Mouse (Mus musculus) layer of hippocampus, postnatal 36 days (tissue): Measurements from ENCODE around the gene Psmb7. TPM values are rescaled to one million over a fixed set of nuclear protein-coding genes. Genes with fewer than 3 reads are reported as not detected.

Experiments used
- DNase-seq, 2 experiments: peaks; one replicate each; pipeline ENCODE4 v3.0.0; 2022
- total RNA-seq, 2 experiments: library from RNA; stranded (reverse); gene quantifications; 2 replicates each; pipeline ENCODE4 v1.2.3; 2021

The Psmb7 gene
- 100 to 1,000 TPM; 202 to 214 TPM for total RNA-seq

GRCm38 (mm10) chr2:38643625-38644427, at the start of gene Psmb7:
Psmb7 (minus strand) TSS chr2:38644087.
- DNase-seq = peak; percentile 80 to 83

- no peak for DNase-seq
These were observed 47.7 kb upstream of the Psmb7 start for GRCm38 (mm10) chr2:38691542-38691941.

GRCm38 (mm10) chr2:38689881-38690280, 46.0 kb upstream of the Psmb7 start:
- DNase-seq = no peak

DNA sequence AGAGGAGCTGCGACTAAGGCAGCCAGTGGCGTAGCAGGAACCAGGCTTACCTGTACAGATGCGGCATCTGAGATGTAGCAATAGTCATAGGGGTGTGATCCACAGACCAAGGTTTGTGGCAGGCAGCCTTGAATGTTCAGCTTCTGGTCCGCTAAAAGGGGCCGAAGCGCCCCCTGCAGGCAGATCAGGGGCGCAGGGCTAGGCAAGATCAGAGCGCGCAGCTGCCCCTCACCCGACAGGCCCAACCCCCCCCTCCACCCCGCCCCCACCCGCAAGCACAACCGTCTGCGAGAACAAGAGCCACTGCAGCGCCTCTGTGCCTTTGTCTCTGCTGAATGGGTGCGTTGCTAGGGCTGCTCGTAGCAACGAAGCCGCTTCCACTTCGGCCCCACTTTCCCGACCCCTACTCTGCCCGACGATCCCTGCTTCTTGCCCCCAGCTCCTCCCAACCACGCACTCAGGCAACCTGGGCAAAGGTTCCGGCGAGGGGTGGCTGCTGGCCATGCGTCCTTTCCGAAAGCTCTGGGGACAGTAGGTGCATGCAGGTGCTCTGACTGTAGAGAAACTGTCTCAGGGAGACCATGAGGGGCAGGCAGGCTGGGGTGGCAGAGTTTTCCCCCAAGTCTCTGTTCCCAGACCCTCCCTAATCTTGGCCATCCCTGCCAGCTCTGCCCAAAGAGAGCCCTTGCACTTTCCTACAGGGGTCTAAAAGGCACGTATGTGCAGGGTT, 45.1 kb upstream of the Psmb7 start:
- peak; percentile 35 to 42 for DNase-seq

- no peak for DNase-seq
These were observed 41.9 kb upstream of the Psmb7 start for GRCm38 (mm10) chr2:38685746-38686145.

DNA sequence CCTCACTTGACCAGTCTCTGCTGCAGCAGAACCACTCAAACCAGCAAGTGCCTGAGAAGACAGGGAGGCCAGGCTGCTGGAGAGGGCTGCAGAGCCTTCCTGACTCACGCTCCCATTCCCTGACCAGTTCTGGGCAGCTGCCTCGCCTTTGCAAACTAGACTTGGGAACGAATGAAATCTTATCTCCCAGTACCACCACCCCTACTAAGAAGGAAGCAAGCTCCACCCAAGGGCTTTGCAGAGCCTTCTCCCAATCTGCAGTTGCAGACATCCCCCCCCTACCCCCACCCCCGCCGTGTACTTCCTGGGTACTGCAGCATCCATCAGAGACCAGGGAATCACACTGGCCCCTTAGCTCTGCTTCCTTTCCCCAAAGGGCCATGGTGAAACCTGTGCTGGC, 39.2 kb upstream of the Psmb7 start:
- no peak for DNase-seq

- no peak for DNase-seq
These were observed 38.3 kb upstream of the Psmb7 start for GRCm38 (mm10) chr2:38682209-38682608.

DNA sequence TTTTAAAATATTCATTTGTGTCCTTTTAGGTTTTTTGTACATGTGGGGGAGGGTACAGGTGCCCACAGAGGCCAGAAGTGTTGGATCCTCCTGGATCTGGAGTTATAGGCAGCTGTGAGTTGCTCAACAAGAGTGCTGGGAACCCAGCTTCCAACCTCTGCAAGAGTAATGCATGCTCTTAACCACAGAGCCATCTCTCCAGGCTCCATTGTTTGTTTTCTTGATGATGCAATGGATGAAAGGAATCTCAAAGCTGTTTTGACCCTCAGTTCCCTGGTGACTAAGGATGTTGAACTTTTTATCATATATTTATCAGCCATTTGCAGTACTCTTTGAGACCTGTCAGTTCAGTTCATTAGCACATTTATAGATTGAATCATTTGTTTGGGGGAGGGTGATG, 35.1 kb upstream of the Psmb7 start:
- DNase-seq = no peak

DNA sequence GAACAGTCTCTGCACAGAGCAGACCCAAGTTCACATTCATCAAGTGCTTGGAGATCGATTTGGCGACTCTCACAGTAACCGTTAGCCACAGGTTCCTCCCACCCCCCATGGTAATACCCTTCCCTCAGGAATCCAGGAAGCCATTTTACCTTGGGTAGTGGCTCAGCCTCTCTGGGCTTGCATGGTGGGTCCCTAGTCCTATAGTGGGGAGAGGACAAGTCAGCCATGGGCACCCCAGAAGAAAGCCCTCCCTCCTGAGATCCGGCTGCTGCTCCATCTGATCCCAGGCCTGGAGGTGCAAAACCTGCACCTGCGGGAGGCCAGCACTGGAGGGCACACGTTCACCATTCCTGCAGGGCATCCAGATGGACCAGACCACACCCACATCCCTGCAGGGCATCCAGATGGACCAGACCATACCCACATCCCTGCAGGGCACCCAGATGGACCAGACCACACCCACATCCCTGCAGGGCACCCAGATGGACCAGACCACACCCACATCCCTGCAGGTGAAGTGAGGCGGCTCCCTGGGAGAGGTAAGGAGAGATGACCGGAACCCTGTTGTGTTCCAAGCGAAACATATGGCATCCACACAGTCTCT, 31.6 kb upstream of the Psmb7 start:
- no peak for DNase-seq

GRCm38 (mm10) chr2:38672496-38672895, 28.6 kb upstream of the Psmb7 start:
- DNase-seq = no peak

GRCm38 (mm10) chr2:38668802-38669580, 25.1 kb upstream of the Psmb7 start:
- DNase-seq = no peak

DNA sequence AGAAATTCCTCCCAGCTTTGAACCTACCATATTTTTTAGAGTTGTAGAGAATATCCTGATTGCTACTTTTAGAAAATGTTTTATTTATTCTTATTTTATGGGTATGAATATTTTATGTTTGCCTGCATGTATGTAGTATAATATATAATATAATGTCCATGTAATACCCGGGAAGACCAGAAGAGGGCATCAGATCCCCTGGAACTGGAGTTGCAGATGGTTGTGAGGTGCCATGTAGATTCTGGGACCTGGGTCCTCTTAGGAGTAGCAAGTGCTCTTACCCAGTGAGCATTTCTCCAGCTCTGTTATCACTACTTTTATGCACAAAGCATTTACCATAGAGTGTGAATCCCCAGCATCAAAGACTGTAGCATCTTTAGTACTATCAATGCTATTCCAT, 17.5 kb upstream of the Psmb7 start:
- no peak for DNase-seq

GRCm38 (mm10) chr2:38658338-38658836, 14.5 kb upstream of the Psmb7 start:
- DNase-seq = peak; percentile 79 to 82

DNA sequence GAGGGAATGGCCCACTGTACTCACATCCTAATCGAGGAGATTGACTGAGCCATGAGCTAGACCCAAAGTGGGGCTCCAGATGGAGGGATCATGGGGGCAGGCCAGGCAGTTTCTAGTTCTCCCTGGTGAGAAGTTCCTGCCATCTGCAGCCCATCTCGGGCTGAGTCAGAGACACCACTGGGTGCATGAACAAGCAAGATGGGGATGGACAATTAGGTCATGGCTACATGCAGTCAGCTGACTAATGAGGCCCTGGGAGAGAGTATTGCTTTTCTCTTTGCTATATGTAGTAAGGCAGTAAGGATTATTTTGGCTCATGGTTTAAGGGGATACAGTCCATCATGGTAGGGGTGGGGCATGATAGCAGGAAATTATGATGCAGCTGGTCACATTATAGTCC, 9.8 kb upstream of the Psmb7 start:
- DNase-seq = no peak

DNA sequence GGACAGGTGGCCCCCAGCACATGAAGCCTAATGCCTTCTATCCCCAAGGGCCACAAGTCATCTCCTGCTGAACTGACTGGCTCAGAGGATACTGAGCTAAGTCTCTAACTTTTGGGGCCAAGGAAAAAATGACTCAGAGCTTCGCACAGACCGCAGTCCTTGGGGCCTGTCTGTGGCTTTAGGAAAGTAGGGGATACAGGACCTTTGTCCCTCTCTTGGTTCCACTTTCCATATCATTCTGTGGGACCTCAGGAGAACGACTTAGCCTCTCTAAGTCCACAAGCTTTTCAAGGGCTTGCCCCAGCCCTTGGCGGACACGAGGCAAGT, 9.4 kb upstream of the Psmb7 start:
- DNase-seq = no peak

GRCm38 (mm10) chr2:38652565-38653292, 8.8 kb upstream of the Psmb7 start:
- no peak for DNase-seq

DNA sequence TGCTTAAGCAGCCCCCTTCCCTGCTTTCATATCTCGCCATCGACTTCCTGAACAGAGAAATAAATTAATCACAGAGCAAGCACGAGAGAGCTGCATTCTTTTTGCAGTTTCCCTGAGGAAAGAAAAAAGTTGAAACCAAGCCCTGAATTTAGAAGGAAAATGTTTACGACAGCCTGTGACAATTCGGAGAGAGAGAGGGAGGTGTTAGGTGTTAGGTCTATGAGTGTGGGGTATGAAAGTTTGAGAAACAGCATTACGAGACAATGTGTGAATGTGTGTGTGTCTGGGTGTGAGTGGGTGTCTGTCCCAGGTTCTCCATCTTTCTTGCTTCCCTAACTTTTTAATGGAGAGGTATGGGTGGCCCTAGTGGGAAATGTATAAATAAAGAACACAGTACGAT, 8.2 kb upstream of the Psmb7 start:
- DNase-seq = no peak

DNA sequence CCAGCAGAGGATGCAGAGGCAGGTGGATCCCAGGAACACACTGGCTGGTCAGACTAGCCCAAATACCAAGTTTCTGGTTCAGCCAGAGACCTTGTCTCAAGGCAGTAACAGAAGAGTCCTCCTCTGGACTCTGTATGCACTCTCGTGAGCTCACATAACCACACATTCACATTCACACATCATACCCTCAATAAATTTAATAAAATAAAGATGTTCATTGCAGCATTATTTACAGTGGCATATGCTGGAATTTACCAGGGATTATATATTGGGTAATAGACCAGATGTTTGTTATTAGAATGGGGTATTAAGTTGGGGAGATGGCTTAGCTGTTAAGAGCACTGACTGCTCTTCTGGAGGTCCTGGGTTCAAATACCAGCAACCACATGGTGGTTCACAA, 6.5 kb upstream of the Psmb7 start:
- DNase-seq = no peak

DNA sequence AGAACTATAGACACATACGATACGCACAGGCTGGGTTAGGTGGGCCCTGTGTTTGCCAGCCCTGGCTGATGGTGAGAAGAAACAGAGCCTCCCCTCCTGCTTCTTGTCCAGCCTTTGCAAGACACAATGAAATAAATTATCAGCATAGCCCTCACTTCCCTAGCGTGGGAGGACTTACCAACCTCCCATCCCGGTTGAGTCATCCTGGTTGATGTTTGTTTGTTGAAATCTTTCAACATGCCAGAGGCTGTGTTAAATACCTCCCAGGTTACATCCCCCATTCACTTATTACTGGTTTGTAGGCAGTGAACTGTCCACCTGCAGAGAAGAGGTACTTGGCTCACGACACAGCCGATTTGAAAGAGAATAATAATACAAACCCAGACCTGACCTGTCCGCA, 3.8 kb upstream of the Psmb7 start:
- no peak for DNase-seq

DNA sequence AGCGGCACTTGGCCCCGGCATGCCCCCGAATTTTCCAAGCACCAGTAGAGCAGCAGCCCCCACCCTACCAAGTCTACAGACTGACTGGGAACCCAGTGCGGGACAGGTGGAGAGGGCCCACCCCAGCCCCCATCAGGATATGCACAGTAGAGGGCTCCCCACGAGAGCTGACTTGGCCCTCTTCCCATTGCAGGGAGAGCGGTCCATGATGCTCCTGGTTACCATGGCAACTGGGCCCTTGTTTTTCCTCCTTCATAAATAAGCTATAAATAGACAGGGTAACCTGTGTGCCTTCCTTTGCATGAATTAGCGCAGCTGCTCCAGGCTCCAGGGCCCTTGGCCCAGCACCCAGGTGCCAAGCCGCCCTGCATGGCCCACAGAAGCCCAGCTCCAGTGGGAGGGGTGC, 3.3 kb upstream of the Psmb7 start:
- peak in 1 of 2 experiments; percentile 51 for DNase-seq

DNA sequence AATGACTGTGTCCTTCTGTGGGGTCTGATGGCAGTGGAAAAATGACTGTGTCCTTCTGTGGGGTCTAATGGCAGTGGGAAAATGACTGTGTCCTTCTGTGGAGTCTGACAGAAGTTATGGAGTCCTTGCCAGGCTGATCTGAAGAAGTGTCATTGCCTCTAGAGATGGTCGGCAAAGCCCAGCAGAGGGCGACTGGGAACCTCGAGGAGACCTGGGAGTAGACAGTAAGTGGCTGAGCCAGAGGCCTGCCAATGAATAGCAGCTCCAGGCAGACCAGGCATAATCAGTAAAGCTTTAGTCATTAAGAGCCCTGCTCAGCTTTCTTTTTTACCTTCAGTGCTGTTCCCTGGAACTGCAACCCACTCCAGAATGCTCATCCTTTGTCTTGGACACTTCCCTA, 2.0 kb upstream of the Psmb7 start:
- peak; percentile 59 to 69 for DNase-seq

DNA sequence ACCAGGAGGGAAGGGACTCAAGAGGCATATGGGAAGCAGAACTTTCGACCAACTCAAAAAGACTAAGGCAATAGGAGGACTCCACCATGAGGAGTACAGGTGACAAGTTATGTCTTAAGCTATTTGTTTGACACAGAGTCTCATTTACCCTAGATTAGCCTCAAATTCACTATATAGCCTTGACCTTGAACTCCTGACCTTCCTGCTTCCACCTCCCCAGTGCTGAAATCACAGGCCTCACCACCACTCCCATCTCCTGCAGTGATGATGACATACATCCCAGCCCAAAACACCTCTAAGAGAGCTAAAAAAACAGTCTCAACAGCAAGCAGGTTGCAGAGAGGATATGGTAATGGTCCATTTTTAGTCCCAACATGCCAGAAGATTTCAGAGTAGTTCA, 2.1 kb downstream of the Psmb7 start:
- DNase-seq = no peak
